Mouse (Mus musculus) urinary bladder, postnatal 10 days (tissue): Measurements from ENCODE around the gene Npc2.

Experiments used
- DNase-seq: peaks from one replicate; pipeline ENCODE4 v3.0.0; 2022; ENCODE audit warnings: low spot score

Npc2 gene

GRCm38 (mm10) chr12:84784604-84785381, 11.8 kb upstream of the Npc2 start:
- peak; percentile 71 for DNase-seq

DNA sequence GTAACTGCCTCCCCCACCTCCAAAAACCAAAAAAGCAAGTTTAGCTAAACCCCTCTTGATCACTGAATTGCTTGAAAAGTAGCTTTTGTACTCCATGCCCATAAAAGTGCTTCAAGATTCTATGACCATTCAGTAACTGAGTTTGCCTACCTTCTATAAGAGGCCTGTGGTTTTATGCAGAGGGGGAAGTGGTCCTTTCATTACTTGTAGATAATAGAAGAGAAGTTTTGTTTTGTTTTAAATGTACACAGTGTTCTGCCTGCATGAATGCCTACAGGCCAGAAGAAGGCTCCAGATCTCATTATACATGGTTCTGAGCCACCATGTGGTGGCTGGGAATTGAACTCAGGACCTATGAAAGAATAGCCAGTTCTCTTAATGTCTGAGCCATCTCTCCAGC, 3.3 kb upstream of the Npc2 start:
- DNase-seq = no peak

- DNase-seq = no peak
Observed at GRCm38 (mm10) chr12:84774376-84774775, 1.4 kb upstream of the Npc2 start.

DNA sequence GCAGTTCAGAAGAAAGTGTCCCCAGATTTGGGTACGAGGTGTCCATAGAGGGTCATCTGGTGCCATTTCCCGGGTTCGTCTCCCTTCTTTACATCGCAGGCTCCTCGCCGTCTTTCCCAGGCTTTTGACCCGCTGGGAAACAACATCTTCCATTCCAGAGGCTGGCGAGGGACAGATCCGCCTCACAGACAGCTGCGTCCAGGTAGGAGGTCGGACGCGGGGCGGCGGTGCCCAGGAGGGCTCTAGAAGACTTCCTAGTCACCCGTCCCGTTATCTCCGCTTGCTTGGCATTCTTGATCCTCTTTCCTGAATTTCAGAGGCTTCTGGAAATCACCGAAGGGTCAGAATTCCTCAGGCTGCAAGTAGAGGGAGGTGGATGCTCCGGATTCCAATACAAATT, 524 bp upstream of the Npc2 start:
- DNase-seq = no peak

GRCm38 (mm10) chr12:84771981-84772520, 901 bp downstream of the Npc2 start:
- DNase-seq = no peak

DNA sequence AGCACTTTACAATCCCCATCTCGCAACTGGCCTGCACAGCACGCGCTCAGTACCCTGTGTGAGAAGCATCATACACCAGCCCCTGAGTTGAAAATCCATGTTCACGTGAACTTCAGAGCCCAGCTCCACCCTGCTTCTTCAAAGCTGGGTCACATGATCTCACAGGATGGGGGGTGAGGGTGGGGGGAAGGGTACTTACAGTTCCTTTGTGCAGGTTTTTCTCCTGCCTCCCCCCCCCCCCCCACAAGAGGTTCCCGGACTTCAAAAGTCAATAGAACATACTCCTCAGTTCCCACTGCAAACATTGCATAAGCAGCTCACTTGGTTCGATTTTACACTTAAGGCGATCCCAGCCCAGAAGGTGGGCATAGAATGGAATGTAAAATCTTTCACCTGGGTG, 3.3 kb downstream of the Npc2 start:
- DNase-seq = no peak

DNA sequence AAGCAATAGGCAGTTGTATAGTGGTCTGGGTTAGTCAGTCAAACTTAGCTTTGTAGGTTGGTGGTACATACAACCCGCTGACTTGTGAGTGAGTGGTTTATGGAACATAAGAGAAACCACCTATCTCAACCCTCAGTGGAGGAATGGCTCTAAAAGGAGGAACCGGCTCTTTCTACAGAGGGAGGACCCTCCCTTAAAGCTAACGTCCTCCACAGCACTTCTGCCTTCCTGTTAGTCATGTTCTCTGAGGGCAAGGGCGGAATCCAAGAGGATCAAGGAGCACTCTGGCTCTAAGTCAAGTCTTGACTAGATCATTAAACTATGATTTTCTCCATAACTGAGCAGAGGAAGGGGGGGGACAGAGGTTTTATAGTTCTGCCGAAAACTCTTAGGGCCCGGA, 5.4 kb downstream of the Npc2 start:
- DNase-seq = no peak

DNA sequence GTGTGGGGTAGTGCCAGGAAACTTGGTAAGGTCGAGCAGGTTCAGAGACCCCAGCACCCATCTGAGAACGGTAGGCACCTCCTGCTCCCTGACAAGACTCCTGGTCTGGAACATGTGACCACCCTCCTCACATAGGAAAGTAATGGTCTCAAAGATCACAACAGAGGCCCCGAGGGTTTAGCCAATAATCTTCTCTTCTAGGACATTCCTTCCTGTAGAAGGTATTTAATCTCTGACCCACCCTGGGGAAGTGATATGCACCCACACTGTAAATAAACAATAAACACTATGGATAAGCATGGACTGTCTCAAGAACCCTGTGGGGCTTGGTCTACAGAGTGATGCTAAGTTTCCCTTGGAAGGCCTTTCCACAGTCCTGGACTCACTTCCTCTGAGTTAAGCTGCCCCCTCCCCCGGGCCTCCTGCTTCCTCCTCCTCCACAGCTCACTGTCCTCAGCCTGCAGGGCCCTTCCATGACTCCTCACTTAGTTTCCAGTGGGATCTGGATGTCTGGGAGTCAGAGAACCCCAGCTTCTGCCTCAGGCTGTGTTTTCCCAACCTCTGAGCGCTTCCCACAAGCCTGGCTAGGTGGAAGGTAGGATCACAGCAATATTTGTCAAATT, 6.7 kb downstream of the Npc2 start:
- no peak for DNase-seq

DNA sequence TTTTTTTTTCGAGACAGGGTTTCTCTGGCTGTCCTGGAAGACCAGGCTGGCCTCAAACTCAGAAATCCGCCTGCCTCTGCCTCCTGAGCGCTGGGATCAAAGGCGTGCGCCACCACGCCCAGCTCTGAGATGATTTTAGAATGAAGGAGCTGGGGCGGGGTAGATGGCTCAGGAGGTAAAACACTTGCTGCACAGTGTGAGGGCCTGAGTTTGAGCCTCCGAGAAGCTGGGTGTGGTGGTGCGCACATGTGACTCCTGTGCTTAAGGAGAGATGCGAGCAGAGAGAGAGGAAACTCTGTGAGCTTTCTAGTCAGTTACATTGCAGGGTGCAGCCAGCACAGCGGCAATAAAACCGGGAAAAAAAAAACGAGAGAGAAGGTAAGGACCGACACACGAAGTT, 7.4 kb downstream of the Npc2 start:
- DNase-seq = no peak

DNA sequence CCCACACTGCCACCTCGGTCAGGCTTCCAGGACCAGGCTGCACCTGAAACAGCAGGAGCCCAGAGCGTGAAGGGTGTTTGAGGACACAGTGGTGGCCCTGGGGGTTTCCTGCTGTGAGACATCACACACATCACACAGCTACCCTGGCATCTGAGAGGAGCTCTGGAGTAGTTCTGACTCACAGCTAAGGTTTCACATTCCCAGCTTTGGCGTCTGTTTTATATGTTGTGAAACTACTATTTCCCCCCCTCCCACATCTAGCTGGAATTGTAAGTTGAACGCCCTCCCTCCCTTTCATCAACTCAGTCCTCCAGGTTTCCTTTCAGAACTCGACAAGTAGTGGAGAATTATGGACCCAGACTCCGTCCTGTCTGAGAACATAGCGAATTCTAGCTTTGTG, 8.2 kb downstream of the Npc2 start:
- DNase-seq = no peak

GRCm38 (mm10) chr12:84763577-84764218, 9.3 kb downstream of the Npc2 start:
- DNase-seq = no peak

- no peak for DNase-seq
Observed at GRCm38 (mm10) chr12:84762532-84762931, 10.4 kb downstream of the Npc2 start.

DNA sequence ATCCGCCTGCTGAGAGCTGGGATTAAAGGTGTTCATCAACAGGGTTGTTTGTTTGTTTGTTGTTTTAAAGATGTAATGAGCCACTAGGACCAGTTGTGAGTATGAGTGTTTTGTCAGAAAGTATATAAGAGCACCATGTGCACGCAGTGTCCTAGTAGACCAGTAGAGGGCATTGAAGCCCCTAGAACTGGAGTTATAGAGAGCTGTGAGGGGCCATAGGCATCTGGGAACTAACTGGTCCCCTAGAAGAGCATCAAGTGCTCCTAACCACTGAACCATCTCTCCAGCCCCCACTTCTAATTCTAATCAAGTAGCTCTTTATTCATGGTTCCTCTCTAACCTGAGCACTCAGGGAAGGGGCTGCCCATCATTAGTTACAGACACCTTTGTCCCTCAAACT, 13.9 kb downstream of the Npc2 start:
- no peak for DNase-seq

- DNase-seq = no peak
Observed at GRCm38 (mm10) chr12:84756016-84756415, 16.9 kb downstream of the Npc2 start.

DNA sequence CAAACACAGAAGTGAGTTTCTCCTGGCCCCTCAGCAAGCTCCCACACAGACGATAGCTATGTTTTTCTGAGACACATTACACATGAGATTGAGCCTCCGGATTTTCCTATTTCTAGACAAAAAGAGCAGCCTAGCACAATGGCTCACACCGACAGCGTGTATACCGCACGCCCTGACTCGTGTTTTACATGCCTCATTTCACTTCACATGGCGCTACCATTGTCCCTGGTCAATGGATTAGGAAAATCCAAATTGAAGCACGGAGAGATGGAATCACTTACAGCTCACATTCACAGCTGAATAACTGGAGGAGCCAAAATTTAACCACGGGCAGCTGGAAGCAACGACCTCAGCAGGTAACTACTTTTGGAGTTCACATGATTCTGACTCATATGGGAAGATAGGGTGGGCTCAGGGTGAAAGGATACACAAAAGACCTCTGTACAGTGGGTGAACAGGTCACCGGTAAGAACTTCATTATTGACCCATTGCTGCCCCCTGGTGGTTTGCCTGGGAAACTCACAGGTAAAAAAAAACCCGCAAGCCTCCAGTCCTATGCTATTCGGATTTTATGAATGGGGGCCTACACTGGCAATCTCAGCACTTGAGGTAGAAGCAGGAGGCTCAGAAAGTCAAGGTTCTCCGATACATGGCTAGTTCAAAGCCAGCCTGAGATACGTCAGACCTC, 17.8 kb downstream of the Npc2 start:
- no peak for DNase-seq

DNA sequence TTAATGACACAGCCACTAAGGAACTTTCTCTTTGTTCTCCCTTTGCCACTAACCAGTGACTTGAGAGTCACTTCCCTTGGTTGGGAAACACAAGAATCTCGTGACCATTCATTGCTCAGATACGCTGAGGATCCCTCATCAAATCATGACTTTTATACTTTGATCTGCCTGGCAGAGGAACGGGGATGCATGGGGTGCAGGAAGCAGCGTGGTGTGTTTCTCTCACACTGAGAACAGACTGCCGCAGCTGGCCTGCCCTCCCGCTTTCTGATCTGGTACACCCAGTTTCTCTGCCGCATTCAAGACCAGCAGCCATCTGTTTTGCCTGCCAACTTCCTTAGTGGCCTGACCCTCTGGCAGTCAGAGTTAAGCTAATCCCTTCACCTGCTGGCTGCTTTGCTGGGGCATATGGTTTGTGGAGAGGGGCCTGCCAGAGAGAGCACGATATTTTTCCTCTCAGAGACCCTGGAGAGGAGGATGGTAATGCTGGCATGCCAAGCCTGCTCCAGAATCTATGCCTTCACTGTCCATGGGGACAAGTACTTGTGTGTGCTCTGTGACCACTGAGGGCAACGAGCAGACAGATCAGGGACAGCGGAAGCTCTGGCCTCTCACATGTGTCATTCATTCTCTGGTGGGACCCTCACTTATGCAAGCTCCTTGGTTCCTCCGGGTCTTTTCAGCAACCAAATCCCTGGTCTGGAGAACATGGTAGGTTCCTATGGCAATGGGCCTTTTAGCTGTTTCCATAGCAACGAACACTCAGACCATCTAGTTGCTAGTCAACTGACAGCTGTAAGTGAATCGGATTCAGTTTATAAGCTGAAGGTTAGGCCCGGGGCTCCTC, 20.6 kb downstream of the Npc2 start:
- no peak for DNase-seq

GRCm38 (mm10) chr12:84750661-84751060, 22.3 kb downstream of the Npc2 start:
- DNase-seq = no peak

DNA sequence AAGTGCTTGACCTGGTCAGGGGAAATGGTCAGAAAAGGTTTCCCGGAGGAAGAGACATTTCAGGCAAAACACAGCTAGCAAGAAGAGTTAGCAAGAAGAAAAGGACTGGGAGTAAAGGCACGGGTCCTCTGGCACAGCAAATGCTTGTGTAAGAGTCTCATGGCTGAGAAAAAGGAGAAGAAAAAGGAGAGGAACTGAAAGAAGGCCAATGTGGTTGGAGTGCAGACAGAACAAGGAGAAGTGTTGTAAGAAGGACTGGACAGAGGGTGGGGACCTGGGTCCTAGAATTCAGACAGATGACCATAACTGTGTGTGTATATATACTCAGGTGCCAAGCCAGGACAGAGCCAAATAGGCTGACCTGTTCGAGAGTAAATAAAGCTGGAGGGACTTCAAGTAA, 24.8 kb downstream of the Npc2 start:
- no peak for DNase-seq

GRCm38 (mm10) chr12:84745700-84746099, 27.3 kb downstream of the Npc2 start:
- no peak for DNase-seq

DNA sequence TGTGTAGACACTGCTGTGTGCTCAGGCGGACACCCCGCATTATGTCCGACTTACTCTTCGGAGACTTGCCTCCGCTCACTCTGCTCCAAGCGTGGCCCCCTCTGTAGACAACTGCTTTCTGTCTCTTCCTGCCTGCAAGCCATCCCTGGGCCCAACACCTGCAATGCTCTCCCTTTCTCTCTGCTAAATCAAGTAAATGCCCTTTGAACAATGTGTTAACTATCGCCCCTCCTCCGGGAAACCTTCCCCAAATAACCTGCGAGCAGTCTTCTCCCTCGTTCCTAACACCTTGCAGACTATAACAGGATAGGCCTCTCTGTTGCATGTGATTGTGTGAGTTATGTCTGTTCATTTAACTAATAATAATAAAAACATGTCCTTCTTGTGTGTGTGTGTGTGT, 29.5 kb downstream of the Npc2 start:
- DNase-seq = no peak

DNA sequence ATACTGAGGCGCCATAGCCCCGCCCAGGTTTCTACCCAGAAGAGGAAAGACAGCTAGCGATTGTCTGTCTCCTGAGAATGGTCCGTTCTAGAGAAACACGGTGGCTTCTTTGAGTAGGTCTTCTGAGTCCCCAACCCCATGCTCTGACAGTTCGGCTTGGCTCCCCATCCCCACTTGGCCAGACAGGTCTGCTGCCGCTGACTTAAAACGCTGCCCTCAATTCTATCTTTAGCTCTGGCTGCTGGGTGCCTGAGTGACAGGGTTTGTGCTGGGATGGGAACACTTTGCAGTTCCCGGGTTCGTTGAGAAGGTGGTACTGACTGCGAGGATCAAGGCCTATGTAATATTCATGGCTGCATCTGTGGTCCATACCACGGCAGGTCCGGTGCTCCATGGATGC, 39.6 kb downstream of the Npc2 start:
- no peak for DNase-seq

DNA sequence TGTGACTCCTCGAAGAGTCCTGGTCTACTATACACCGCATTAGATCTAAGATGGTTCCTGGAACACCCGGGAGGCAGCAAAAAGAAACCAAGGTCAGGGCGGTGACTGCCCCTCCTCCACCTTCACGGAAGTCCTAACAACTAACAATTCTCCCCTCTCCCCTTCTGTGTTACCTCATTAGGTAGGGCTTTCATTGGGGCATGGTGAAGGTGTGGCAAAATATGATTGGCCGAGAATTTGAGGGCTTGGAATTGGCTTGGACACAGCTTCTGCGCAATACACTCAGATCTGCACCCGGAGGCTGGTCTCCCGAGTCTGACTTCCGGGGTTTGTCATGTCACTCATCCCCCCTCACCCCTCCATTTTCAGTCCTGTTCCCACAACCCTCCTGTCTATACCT, 44.5 kb downstream of the Npc2 start:
- DNase-seq = no peak
